Mouse (Mus musculus) hindbrain, embryonic 13.5 days (tissue): ENCODE results near the gene Satl1. TPM values are rescaled to one million over a fixed set of nuclear protein-coding genes. Genes with fewer than 3 reads are reported as not detected.
"Not testable (repeated sequence)": the region's sequence is repeated elsewhere in the genome, so short reads cannot be mapped to it uniquely, and the experiment has no call there.

Experiments
- ATAC-seq: fragments of 200-750 bp; cut with Nextera tagmentation; 2 replicates; pipeline ENCODE4 v1.8.0; 2017; ENCODE audit warnings: moderate TSS enrichment; ENCODE audit not compliant: low FRiP score
- H3K27ac ChIP-seq: fragments of 300-500 bp; sonication (generic); 2 replicates; pipeline ENCODE4 v1.5.1; 2015; ENCODE audit warnings: inconsistent platforms, mild to moderate bottlenecking, moderate library complexity
- H3K27me3 ChIP-seq: fragments of 300-500 bp; sonication (generic); 2 replicates; pipeline ENCODE4 v1.6.1; 2015; ENCODE audit warnings: mild to moderate bottlenecking, inconsistent platforms
- H3K36me3 ChIP-seq: fragments of 300-500 bp; sonication (generic); 2 replicates; pipeline ENCODE4 v1.6.1; 2015; ENCODE audit warnings: mild to moderate bottlenecking, inconsistent platforms
- H3K4me1 ChIP-seq: fragments of 300-500 bp; sonication (generic); replicated peaks from 2 replicates; pipeline ENCODE4 v1.6.1; 2015; ENCODE audit warnings: inconsistent platforms
- H3K4me2 ChIP-seq: fragments of 300-500 bp; sonication (generic); 2 replicates; pipeline ENCODE4 v1.6.1; 2015; ENCODE audit warnings: inconsistent platforms, mild to moderate bottlenecking, moderate library complexity
- H3K4me3 ChIP-seq: fragments of 300-500 bp; sonication (generic); 2 replicates; pipeline ENCODE4 v1.5.1; 2015; ENCODE audit warnings: mild to moderate bottlenecking, inconsistent platforms
- H3K9ac ChIP-seq: fragments of 300-500 bp; sonication (generic); 2 replicates; pipeline ENCODE4 v1.6.1; 2015; ENCODE audit warnings: mild to moderate bottlenecking, inconsistent platforms
- H3K9me3 ChIP-seq: fragments of 300-500 bp; sonication (generic); 2 replicates; pipeline ENCODE4 v1.6.1; 2016; ENCODE audit warnings: inconsistent platforms
- WGBS: fragments of 180-500 bp; shearing (Covaris S2); methylation state at CpG from one replicate; pipeline ENCODE4 v1.1.7; 2015; 5-methylcytosine and 5-hydroxymethylcytosine counted together
- polyA plus RNA-seq: library from polyadenylated mRNA; unstranded; fragments of >200 nt; fragmentation: Nextera tagmentation; extraction: Ambion mirVana; gene quantifications from 2 replicates; pipeline ENCODE4 v1.2.1, GENCODE M21; 2015

Satl1 gene
- polyA plus RNA-seq, result not detected in 2 replicates

GRCm38 (mm10) chrX:112406679-112407078, at the start of gene Satl1:
Gene Satl1, minus strand, starts transcription at chrX:112406779.
- Histone ChIP-seq H3K9ac (no peak within 1 kb of the TSS), H3K27me3 (no peaks in the 10 kb centered on the region), H3K36me3 (no peaks in the 10 kb centered on the region), H3K4me3 (no peak within 1 kb of the TSS), H3K9me3 (no peaks in the 10 kb centered on the region), H3K4me1 (no peaks in the 10 kb centered on the region), H3K27ac (no peak within 1 kb of the TSS), H3K4me2 (no peak within 1 kb of the TSS)
- 93% methylated on average over 3 of the region's 3 CpGs for WGBS
- ATAC-seq, result no peak

- H3K4me1 ChIP-seq, result no peaks in the 10 kb centered on the region
- ATAC-seq, result no peak
- no peaks in the 10 kb centered on the region for H3K9me3 ChIP-seq
- H3K4me2 ChIP-seq, result no peak overlapping the region
- H3K36me3 ChIP-seq, result no peaks in the 10 kb centered on the region
- no peaks in the 10 kb centered on the region for H3K27me3 ChIP-seq
- no peak overlapping the region for H3K27ac ChIP-seq
- no peak overlapping the region for H3K9ac ChIP-seq
- no peak overlapping the region for H3K4me3 ChIP-seq
- 76% methylated on average over 2 of the region's 2 CpGs for WGBS
Observed at GRCm38 (mm10) chrX:112438064-112438463, 31.5 kb upstream of the Satl1 start.

DNA sequence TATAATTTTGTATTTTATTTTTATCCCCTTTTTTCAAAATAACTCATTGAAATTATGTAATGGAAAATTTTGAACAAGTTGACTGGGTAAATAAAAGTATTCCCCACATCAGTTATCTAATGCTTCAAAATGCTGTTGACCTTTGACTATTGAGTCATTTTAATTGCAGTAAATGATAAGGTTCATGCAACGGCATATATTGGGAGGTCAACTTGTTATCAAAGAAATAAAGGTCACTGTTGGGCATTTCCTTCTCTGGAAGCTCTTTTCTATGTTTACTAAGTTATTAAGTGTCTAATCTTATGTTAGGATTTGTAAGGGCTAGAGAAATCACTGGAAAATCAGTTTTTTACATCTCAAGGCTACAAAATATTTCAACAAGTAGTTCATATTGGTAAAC, 31.0 kb upstream of the Satl1 start:
- ATAC-seq, result no peak
- H3K4me1 ChIP-seq, result no peaks in the 10 kb centered on the region
- H3K9ac ChIP-seq, result no peak overlapping the region
- no peaks in the 10 kb centered on the region for H3K9me3 ChIP-seq
- H3K4me2 ChIP-seq, result no peak overlapping the region
- no peak overlapping the region for H3K27ac ChIP-seq
- no peaks in the 10 kb centered on the region for H3K27me3 ChIP-seq
- 78% methylated on average over 1 of the region's 1 CpGs for WGBS
- H3K4me3 ChIP-seq, result no peak overlapping the region
- H3K36me3 ChIP-seq, result no peaks in the 10 kb centered on the region

- not testable (repeated sequence) for H3K27ac ChIP-seq, H3K4me2 ChIP-seq, H3K36me3 ChIP-seq, H3K4me3 ChIP-seq, H3K4me1 ChIP-seq, H3K9me3 ChIP-seq, H3K27me3 ChIP-seq, ATAC-seq, H3K9ac ChIP-seq
- whole genome bisulfite sequencing, result 41% methylated on average over 2 of the region's 2 CpGs
Observed at GRCm38 (mm10) chrX:112422998-112423397, 16.4 kb upstream of the Satl1 start.

- Histone ChIP-seq H3K27me3 (no peaks in the 10 kb centered on the region), H3K36me3 (no peaks in the 10 kb centered on the region), H3K27ac (no peak overlapping the region), H3K4me2 (no peak overlapping the region), H3K4me1 (no peaks in the 10 kb centered on the region), H3K4me3 (no peak overlapping the region), H3K9ac (no peak overlapping the region), H3K9me3 (no peaks in the 10 kb centered on the region)
- ATAC-seq, result no peak
- WGBS, result 78% methylated on average over 2 of the region's 2 CpGs
Observed at GRCm38 (mm10) chrX:112412309-112412708, 5.7 kb upstream of the Satl1 start.

DNA sequence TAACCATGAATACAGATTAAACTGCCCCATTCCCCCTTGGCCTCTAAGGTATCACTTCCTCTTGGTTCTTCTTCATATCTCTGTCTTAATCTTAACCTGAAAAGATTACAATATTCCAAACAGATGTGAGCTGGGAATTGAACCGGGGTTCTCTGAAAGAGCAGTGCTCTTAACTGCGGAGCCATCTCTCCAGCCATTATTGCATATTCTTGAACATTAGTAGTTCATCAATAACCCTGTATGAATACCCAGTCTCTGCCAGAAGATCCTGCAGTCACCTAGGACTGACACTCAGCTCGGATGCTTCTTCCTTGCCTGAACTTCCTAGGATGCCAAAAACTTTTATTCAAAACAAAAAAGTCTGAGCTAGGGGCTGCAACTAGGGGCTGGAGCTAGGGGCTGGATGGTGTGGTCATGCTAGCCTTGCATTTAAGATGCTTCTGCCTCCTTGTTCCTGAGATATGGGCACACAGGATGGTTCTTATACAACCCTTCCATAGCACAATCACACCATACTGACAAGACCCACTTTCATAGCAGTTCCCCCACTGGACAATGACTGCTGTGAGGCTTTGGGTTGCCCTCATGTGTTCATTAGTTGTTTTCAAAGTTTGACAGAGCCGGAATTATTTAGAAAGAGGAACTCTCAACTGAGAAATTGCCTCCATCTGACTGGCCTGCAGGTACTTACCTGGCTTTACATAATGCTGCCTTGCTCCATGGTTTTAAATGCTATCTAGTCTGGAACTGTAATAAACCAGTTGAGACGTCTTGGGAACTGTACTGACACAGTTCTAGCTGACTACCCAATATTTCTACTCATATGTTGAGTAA, 35.8 kb downstream of the Satl1 start:
- peak; percentile 100 for ATAC-seq
- H3K27me3 ChIP-seq, H3K4me3 ChIP-seq, H3K9ac ChIP-seq, H3K4me2 ChIP-seq, H3K36me3 ChIP-seq, H3K27ac ChIP-seq, H3K4me1 ChIP-seq, H3K9me3 ChIP-seq: not testable (repeated sequence)
- 82% methylated on average over 5 of the region's 5 CpGs for WGBS

GRCm38 (mm10) chrX:112368426-112368825, 38.2 kb downstream of the Satl1 start:
- Histone ChIP-seq H3K4me3 (no peak overlapping the region), H3K27ac (no peak overlapping the region)
- ATAC-seq, result no peak

DNA sequence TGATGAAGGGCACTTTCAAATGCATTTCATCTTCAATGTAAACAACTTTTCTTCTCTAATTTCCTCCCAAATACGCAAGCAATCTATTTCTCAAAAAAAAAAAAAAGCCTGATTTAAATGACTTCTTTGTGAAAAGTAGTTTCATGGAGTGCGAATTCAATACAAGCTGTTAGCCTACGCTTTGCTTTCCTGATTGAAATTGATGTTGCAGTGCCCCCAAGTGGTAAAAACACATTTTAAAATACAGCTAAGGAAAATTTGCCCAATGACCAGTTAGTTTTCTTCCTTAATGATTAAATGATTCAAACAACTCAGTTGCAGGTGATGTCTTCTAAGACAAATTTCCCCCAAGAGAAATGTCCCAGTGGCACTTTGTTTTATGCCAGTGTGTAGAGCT, 58.2 kb downstream of the Satl1 start:
- ATAC-seq, result no peak
- Histone ChIP-seq H3K9ac (no peak overlapping the region), H3K27ac (no peak overlapping the region), H3K36me3 (no peaks in the 10 kb centered on the region), H3K4me2 (no peak overlapping the region), H3K4me1 (no peaks in the 10 kb centered on the region), H3K4me3 (no peak overlapping the region), H3K27me3 (no peaks in the 10 kb centered on the region), H3K9me3 (no peaks in the 10 kb centered on the region)
- WGBS, result 26% methylated on average over 3 of the region's 3 CpGs

More at GRCm38 (mm10) chrX:112368426-112368825, 38.2 kb downstream of the Satl1 start:
- WGBS, result 41% methylated on average over 4 of the region's 4 CpGs
- Histone ChIP-seq H3K27me3 (no peaks in the 10 kb centered on the region), H3K9ac (no peak overlapping the region), H3K36me3 (no peaks in the 10 kb centered on the region), H3K4me1 (no peaks in the 10 kb centered on the region), H3K9me3 (peaks cover 7% of the 10 kb centered on the region), H3K4me2 (no peak overlapping the region)

DNA sequence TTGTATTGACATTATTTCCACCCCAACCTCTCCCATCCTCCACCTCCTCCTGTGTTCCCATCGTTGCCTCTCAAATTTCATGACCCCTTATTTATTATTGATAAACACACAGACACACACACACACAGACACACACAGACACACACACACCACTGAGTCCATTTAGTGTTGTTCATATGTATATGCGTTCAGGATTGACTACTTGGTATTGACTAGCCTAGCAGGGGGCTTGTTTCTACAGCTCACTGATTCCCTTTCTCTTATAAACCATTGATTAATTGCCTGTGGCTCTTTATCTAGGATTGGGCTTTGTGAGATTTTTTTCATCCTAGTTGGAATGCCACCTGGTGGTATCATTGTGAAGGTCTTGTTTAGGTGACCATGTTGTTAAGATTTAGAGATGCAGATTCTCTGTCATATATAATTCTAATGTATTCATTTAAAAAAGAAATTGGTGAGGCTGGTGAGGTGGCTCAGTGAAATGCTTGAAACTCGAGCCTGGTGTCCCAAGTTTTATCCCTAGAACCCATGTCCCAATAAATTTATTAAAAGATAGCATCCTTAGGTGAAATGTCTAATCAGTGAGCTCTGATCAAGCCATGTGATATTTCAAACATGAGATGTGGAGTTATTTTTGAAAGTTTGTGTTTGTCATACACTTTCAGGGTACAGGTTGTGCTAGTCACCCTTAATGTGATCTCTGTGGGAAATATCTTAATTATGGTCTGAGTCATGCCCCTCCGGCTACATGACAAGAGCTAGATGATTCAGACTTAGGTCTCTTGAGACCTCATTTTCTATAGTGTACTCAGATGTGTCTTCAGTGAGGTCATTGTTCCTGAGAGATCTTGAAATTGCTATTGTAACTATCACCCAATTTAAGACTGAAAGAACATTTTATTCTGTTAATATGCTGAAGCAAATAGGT, 58.8 kb downstream of the Satl1 start:
- peak; percentile 49; the same call in 1 of the 2 replicates for ATAC-seq
- no peaks in the 10 kb centered on the region for H3K36me3 ChIP-seq
- no peaks in the 10 kb centered on the region for H3K27me3 ChIP-seq
- WGBS, result 42% methylated on average over 4 of the region's 4 CpGs
- no peak overlapping the region for H3K27ac ChIP-seq
- H3K9ac ChIP-seq, result no peak overlapping the region
- H3K9me3 ChIP-seq, result no peaks in the 10 kb centered on the region
- H3K4me2 ChIP-seq, result no peak overlapping the region
- H3K4me3 ChIP-seq, result no peak overlapping the region
- H3K4me1 ChIP-seq, result no peaks in the 10 kb centered on the region

GRCm38 (mm10) chrX:112339486-112339885, 67.1 kb downstream of the Satl1 start:
- Histone ChIP-seq H3K4me3 (no peak overlapping the region), H3K4me1 (no peaks in the 10 kb centered on the region), H3K27me3 (no peaks in the 10 kb centered on the region), H3K9me3 (no peaks in the 10 kb centered on the region), H3K36me3 (no peaks in the 10 kb centered on the region), H3K9ac (no peak overlapping the region), H3K4me2 (no peak overlapping the region), H3K27ac (no peak overlapping the region)
- WGBS, result 88% methylated on average over 3 of the region's 3 CpGs
- no peak for ATAC-seq
